Mouse (Mus musculus) bone marrow, adult 2 months (tissue): ENCODE results near the gene Naa35.

Experiments used
- CTCF ChIP-seq: fragments of 200-500 bp; IDR thresholded peaks from 2 replicates; pipeline ENCODE4 v1.5.1; 2011; ENCODE audit warnings: low read length, control low read depth; ENCODE audit not compliant: control insufficient read depth, insufficient read depth
- POLR2A ChIP-seq: fragments of 200-500 bp; IDR thresholded peaks from 2 replicates; pipeline ENCODE4 v1.6.1; 2011; ENCODE audit warnings: low read depth, mild to moderate bottlenecking, control low read depth, low read length, borderline replicate concordance; ENCODE audit not compliant: control insufficient read depth

- no peak for TF ChIP-seq POLR2A
- no peak for TF ChIP-seq CTCF
Measured at GRCm38 (mm10) chr13:59609885-59610284, 24.8 kb downstream of the Naa35 start.
